Mouse (Mus musculus): ENCODE measurements around the gene Sat1. TPM values are rescaled to one million over a fixed set of nuclear protein-coding genes. Genes with fewer than 3 reads are reported as not detected.

Gene Sat1
- total RNA-seq, 1 experiment from 2014 or later: 1,017 TPM

DNA sequence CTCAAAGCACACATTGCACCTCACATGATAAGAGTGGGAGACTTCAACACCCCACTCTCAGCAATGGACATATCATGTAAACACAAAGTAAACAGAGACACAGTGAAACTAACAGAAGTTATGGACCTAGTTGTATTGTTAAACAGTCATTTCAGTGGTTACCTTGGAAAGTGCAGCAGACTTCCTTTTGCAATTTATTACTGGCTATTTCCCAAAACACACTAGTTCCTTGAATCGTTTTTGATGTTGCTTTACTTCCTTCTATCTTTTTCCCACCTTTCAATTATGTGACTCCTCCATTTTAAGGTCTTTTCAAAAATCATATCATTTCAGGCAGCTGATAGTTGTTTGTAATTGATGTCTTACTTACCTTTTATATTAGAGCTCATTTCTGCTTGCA, 44.5 kb downstream of the Sat1 start:
- ATAC-seq (ENCODE audit: extremely low read depth, insufficient number of reproducible peaks, low FRiP score, poor library complexity, severe bottlenecking): no peak

DNA sequence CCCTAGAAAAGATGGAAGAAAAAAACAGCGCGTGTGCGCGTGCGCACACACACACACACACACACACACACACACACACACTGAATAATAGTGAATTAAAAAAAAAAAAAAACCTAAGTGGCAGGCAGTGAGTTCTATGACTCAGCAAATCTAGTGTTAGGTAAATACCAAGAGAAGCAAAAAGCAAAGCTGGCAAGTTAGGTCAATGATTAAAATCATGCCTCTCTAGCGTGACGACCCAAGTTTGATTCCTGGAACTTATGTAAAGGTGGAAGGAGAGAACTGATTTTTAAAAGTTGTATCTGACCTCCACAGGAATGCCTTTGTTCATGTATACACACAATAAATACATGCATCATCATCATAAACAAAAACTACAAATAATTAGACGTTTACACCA, 46.4 kb downstream of the Sat1 start:
- ATAC-seq (ENCODE audit: extremely low read depth, insufficient number of reproducible peaks, low FRiP score, poor library complexity, severe bottlenecking): no peak

DNA sequence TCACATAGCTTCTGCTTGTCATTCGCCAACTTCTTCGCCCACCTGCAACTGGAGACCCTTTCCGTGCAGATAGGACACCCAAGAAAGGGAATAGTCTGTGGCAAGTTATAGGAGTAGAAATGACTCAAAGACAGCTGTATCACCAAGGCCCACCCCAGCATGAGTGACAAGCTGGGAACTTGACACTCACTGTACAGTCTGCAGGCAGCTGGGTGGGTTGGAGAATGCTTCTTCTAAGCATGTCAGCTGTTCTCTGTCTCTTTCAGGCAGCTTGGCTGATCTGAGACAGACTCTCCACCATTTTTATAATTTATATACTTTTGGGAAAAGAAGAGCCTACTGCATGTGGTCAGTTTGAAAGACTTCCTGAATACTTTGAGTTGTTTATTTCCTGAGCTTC, 48.6 kb downstream of the Sat1 start:
- no peak for ATAC-seq (ENCODE audit: extremely low read depth, insufficient number of reproducible peaks, low FRiP score, poor library complexity, severe bottlenecking)

DNA sequence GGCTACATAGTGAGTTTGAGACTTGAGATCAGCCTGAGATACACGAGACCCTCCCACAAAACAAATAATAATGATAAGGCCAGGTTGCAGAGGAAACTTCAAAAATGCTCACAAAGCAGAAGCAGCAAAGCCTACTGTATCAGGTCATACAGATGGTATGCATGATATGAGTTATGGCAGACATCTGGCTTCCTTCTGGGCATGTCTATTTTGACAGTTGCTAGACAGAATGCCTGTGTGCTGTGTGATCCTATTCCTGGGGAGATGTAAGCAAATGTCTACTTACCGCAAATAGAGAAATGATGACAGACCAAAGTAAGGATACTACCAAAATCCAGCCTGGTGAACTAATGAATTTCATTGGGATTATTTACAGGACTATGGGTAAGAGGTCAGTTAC, 49.9 kb downstream of the Sat1 start:
- no peak for ATAC-seq (ENCODE audit: extremely low read depth, insufficient number of reproducible peaks, low FRiP score, poor library complexity, severe bottlenecking)

DNA sequence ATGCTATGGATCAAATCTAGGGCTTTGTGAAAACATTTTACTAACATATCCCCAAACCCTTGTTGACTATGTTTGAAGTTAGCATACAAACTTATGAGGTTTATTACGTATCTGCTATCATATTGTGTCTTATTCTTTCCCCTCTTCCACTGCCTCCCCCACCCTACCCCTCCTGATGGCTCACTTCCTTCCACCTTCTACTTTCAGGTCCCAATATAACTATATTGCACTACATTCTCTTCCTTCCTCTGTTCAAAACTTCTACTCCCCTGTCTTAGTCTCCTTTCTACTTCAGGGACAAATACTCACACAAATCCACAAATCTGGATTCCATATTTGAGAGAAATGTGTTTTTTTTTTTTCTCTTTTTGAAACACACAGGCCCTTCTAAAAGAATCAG, 52.7 kb downstream of the Sat1 start:
- ATAC-seq (ENCODE audit: extremely low read depth, insufficient number of reproducible peaks, low FRiP score, poor library complexity, severe bottlenecking): no peak

Other genes starting within 250 kb of the Sat1 start
- gene Magea8, start 220.6 kb downstream of the Sat1 start, total RNA-seq (2017): not detected in 2 replicates
- not detected in 2 replicates for gene Magea5, start 153.3 kb downstream of the Sat1 start, total RNA-seq (2017)
- gene Magea1, start 126.7 kb downstream of the Sat1 start, total RNA-seq (2017): not detected in 2 replicates
- not detected in 2 replicates for gene Magea2, start 122.8 kb downstream of the Sat1 start, total RNA-seq (2017)
- gene Cldn34b2, start 88.0 kb downstream of the Sat1 start, total RNA-seq (2017): not detected in 2 replicates
- gene Acot9, start 46.0 kb upstream of the Sat1 start, total RNA-seq (2017): 36.9 and 40.5 TPM in 2 replicates
- 7.4 and 12.7 TPM in 2 replicates for gene Prdx4, start 124.3 kb upstream of the Sat1 start, total RNA-seq (2017)

All from neutrophil, adult 5-6 weeks (primary cell).